Mouse (Mus musculus) skeletal muscle tissue, postnatal 0 days (tissue): ENCODE data around the gene Pus7l. TPM values are rescaled to one million over a fixed set of nuclear protein-coding genes. Genes with fewer than 3 reads are reported as not detected.

Source experiments
- polyA plus RNA-seq: library from polyadenylated mRNA; unstranded; fragments of >200 nt; fragmentation: Nextera tagmentation; extraction: Ambion mirVana; gene quantifications from 2 replicates; pipeline ENCODE4 v1.2.1, GENCODE M21; 2015

Gene Pus7l
- 2.9 and 3.6 TPM in 2 replicates for polyA plus RNA-seq

GRCm38 (mm10) chr15:94543409-94544051 lies at the start of gene Pus7l, which contains the start of gene Irak4:
Pus7l (minus strand) TSS chr15:94543547.
Irak4 (plus strand) TSS chr15:94543643.

GRCm38 (mm10) chr15:94589219-94590075 lies 46.1 kb upstream of the Pus7l start, which contains the start of gene Twf1:
Twf1 (minus strand) TSS chr15:94589889.

Other genes with a start within 250 kb of the Pus7l start
- 7.5 and 7.9 TPM in 2 replicates for gene Adamts20, start 78.1 kb downstream of the Pus7l start, polyA plus RNA-seq
- gene Irak4, start 96 bp upstream of the Pus7l start, polyA plus RNA-seq: 3.7 and 4.7 TPM in 2 replicates
- 27.7 and 39.5 TPM in 2 replicates for gene Twf1, start 46.3 kb upstream of the Pus7l start, polyA plus RNA-seq
- gene Tmem117, start 85.7 kb upstream of the Pus7l start, polyA plus RNA-seq: 31.8 and 32.0 TPM in 2 replicates